Mouse (Mus musculus) neural tube, embryonic 13.5 days (tissue): ENCODE results near the gene Dbndd2. TPM values are rescaled to one million over a fixed set of nuclear protein-coding genes. Genes with fewer than 3 reads are reported as not detected.

Experiments used
- ATAC-seq: fragments of 200-750 bp; cut with Nextera tagmentation; 2 replicates; pipeline ENCODE4 v1.8.0; 2017; ENCODE audit warnings: low read depth, mild to moderate bottlenecking, moderate TSS enrichment, moderate library complexity
- H3K27ac ChIP-seq: fragments of 300-500 bp; sonication (generic); replicated peaks from 2 replicates; pipeline ENCODE4 v1.5.1; 2015; ENCODE audit warnings: moderate library complexity, mild to moderate bottlenecking, inconsistent platforms
- H3K27me3 ChIP-seq: fragments of 300-500 bp; sonication (generic); 2 replicates; pipeline ENCODE4 v1.6.1; 2015; ENCODE audit warnings: mild to moderate bottlenecking, inconsistent platforms
- H3K36me3 ChIP-seq: fragments of 300-500 bp; sonication (generic); 2 replicates; pipeline ENCODE4 v1.6.1; 2015; ENCODE audit warnings: mild to moderate bottlenecking, inconsistent platforms
- H3K4me1 ChIP-seq: fragments of 300-500 bp; sonication (generic); replicated peaks from 2 replicates; pipeline ENCODE4 v1.6.1; 2015; ENCODE audit warnings: inconsistent platforms
- H3K4me2 ChIP-seq: fragments of 300-500 bp; sonication (generic); 2 replicates; pipeline ENCODE4 v1.6.1; 2015; ENCODE audit warnings: inconsistent platforms, mild to moderate bottlenecking, moderate library complexity
- H3K4me3 ChIP-seq: fragments of 300-500 bp; sonication (generic); 2 replicates; pipeline ENCODE4 v1.5.1; 2015; ENCODE audit warnings: mild to moderate bottlenecking, inconsistent platforms
- H3K9ac ChIP-seq: fragments of 300-500 bp; sonication (generic); 2 replicates; pipeline ENCODE4 v1.6.1; 2015; ENCODE audit warnings: moderate library complexity, mild to moderate bottlenecking, inconsistent platforms
- H3K9me3 ChIP-seq: fragments of 300-500 bp; sonication (generic); 2 replicates; pipeline ENCODE4 v1.6.1; 2016; ENCODE audit warnings: inconsistent platforms
- WGBS: fragments of 180-500 bp; shearing (Covaris S2); methylation state at CpG from one replicate; pipeline ENCODE4 v1.1.7; 2015; 5-methylcytosine and 5-hydroxymethylcytosine counted together
- polyA plus RNA-seq: library from polyadenylated mRNA; unstranded; fragments of >200 nt; fragmentation: Nextera tagmentation; extraction: Ambion mirVana; gene quantifications from 2 replicates; pipeline ENCODE4 v1.2.1, GENCODE M21; 2015

Gene Dbndd2
- polyA plus RNA-seq, 1 experiment from 2014 or later: 10.3 TPM

GRCm38 (mm10) chr2:164528557-164528956 is 42.7 kb downstream of the Dbndd2 start:
- Histone ChIP-seq H3K9ac (no peak overlapping the region), H3K4me3 (no peak overlapping the region), H3K4me1 (no peaks in the 10 kb centered on the region), H3K36me3 (no peaks in the 10 kb centered on the region), H3K9me3 (peaks cover 15% of the 10 kb centered on the region), H3K4me2 (no peak overlapping the region), H3K27me3 (no peaks in the 10 kb centered on the region), H3K27ac (no peak overlapping the region)
- no peak for ATAC-seq
- 76% methylated on average over 5 of the region's 5 CpGs for WGBS

- no peak overlapping the region for H3K4me3 ChIP-seq
- H3K9ac ChIP-seq: no peak overlapping the region
- WGBS: 3% methylated on average over 3 of the region's 3 CpGs
- no peaks in the 10 kb centered on the region for H3K36me3 ChIP-seq
- no peaks in the 10 kb centered on the region for H3K27me3 ChIP-seq
- H3K27ac ChIP-seq: no peak overlapping the region
- peaks cover 7% of the 10 kb centered on the region for H3K9me3 ChIP-seq
- H3K4me1 ChIP-seq: no peaks in the 10 kb centered on the region
- H3K4me2 ChIP-seq: no peak overlapping the region
- ATAC-seq: no peak; the same call in 1 of the 2 replicates
These were observed 45.3 kb downstream of the Dbndd2 start for GRCm38 (mm10) chr2:164531169-164531568.

GRCm38 (mm10) chr2:164534315-164534714 is 48.4 kb downstream of the Dbndd2 start:
- ATAC-seq: no peak
- H3K36me3 ChIP-seq: no peaks in the 10 kb centered on the region
- H3K4me3 ChIP-seq: no peak overlapping the region
- H3K9ac ChIP-seq: no peak overlapping the region
- H3K4me1 ChIP-seq: no peaks in the 10 kb centered on the region
- H3K4me2 ChIP-seq: no peak overlapping the region
- H3K9me3 ChIP-seq: no peaks in the 10 kb centered on the region
- WGBS: 65% methylated on average over 10 of the region's 10 CpGs
- no peaks in the 10 kb centered on the region for H3K27me3 ChIP-seq
- H3K27ac ChIP-seq: no peak overlapping the region

- WGBS: 86% methylated on average over 4 of the region's 4 CpGs
- H3K4me1 ChIP-seq: no peaks in the 10 kb centered on the region
- no peak for ATAC-seq
These were observed 51.1 kb downstream of the Dbndd2 start for GRCm38 (mm10) chr2:164537003-164537402.

GRCm38 (mm10) chr2:164540652-164541427 is 54.9 kb downstream of the Dbndd2 start:
- WGBS: 56% methylated on average over 8 of the region's 8 CpGs
- H3K27me3 ChIP-seq: no peaks in the 10 kb centered on the region
- H3K27ac ChIP-seq: no peak overlapping the region
- no peaks in the 10 kb centered on the region for H3K36me3 ChIP-seq
- H3K4me1 ChIP-seq: no peaks in the 10 kb centered on the region
- ATAC-seq: no peak
- H3K4me3 ChIP-seq: no peak overlapping the region
- H3K9ac ChIP-seq: no peak overlapping the region
- no peaks in the 10 kb centered on the region for H3K9me3 ChIP-seq
- no peak overlapping the region for H3K4me2 ChIP-seq

More at GRCm38 (mm10) chr2:164537003-164537402, 51.1 kb downstream of the Dbndd2 start:
- no peak overlapping the region for H3K4me2 ChIP-seq
- no peak overlapping the region for H3K4me3 ChIP-seq
- no peaks in the 10 kb centered on the region for H3K9me3 ChIP-seq
- H3K27ac ChIP-seq: no peak overlapping the region
- H3K9ac ChIP-seq: no peak overlapping the region
- no peaks in the 10 kb centered on the region for H3K27me3 ChIP-seq
- H3K36me3 ChIP-seq: no peaks in the 10 kb centered on the region

DNA sequence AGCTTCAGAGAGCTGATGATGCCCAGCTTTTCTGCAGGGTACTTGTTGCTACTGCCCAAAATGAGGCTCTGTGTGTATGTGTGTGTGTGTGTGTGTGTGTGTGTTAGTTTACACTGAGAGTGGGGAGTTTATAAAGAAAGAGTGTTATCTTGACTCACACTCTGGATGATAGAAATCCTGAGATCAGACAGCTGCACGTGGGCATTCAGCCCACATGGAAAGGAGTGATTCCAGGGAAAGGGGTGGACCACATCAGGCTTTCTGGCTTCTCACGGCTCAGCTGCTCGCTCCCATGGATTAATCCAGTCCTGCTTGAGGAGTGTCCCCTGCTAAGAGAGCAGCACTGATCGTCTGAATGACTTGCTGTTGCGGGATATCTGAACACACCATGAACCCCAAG is 56.2 kb downstream of the Dbndd2 start:
- no peak overlapping the region for H3K27ac ChIP-seq
- no peak overlapping the region for H3K4me2 ChIP-seq
- 84% methylated on average over 5 of the region's 5 CpGs for WGBS
- no peaks in the 10 kb centered on the region for H3K27me3 ChIP-seq
- no peaks in the 10 kb centered on the region for H3K4me1 ChIP-seq
- no peaks in the 10 kb centered on the region for H3K9me3 ChIP-seq
- no peak for ATAC-seq
- H3K4me3 ChIP-seq: no peak overlapping the region
- H3K9ac ChIP-seq: no peak overlapping the region
- H3K36me3 ChIP-seq: no peaks in the 10 kb centered on the region

GRCm38 (mm10) chr2:164542598-164542997 is 56.7 kb downstream of the Dbndd2 start:
- no peak overlapping the region for H3K4me2 ChIP-seq
- H3K36me3 ChIP-seq: no peaks in the 10 kb centered on the region
- H3K9me3 ChIP-seq: no peaks in the 10 kb centered on the region
- H3K4me3 ChIP-seq: no peak overlapping the region
- 84% methylated on average over 7 of the region's 7 CpGs for WGBS
- H3K27me3 ChIP-seq: no peaks in the 10 kb centered on the region
- H3K9ac ChIP-seq: no peak overlapping the region
- H3K4me1 ChIP-seq: no peaks in the 10 kb centered on the region
- no peak for ATAC-seq
- no peak overlapping the region for H3K27ac ChIP-seq

Other genes starting within 250 kb of the Dbndd2 start
- gene Svs2, start 247.6 kb upstream of the Dbndd2 start, polyA plus RNA-seq: not detected in 2 replicates
- gene Svs3b, start 229.5 kb upstream of the Dbndd2 start, polyA plus RNA-seq: not detected in 2 replicates
- not detected in 2 replicates for gene Svs4, start 207.6 kb upstream of the Dbndd2 start, polyA plus RNA-seq
- gene Svs3a, start 196.8 kb upstream of the Dbndd2 start, polyA plus RNA-seq: not detected in 2 replicates
- not detected in 2 replicates for gene Svs6, start 169.4 kb upstream of the Dbndd2 start, polyA plus RNA-seq
- not detected in 2 replicates for gene Svs5, start 153.4 kb upstream of the Dbndd2 start, polyA plus RNA-seq
- gene Slpi, start 97.0 kb upstream of the Dbndd2 start, polyA plus RNA-seq: 0.75 TPM in 1 of 2 replicates, not detected in the other
- 0.08 and 0.10 TPM in 2 replicates for gene Rbpjl, start 83.0 kb upstream of the Dbndd2 start, polyA plus RNA-seq
- gene Matn4, start 80.9 kb upstream of the Dbndd2 start, polyA plus RNA-seq: 7.3 and 13.2 TPM in 2 replicates
- gene Sdc4, start 42.2 kb upstream of the Dbndd2 start, polyA plus RNA-seq: 9.4 and 12.1 TPM in 2 replicates
- 71.2 and 77.5 TPM in 2 replicates for gene Sys1, start 29.1 kb upstream of the Dbndd2 start, polyA plus RNA-seq
- gene Gm20458, start 25.1 kb upstream of the Dbndd2 start, polyA plus RNA-seq: 3.3 and 7.7 TPM in 2 replicates
- gene Trp53tg5, start 12.4 kb upstream of the Dbndd2 start, polyA plus RNA-seq: not detected in 2 replicates
- gene Pigt, start 11.4 kb downstream of the Dbndd2 start, polyA plus RNA-seq: 69.1 and 71.8 TPM in 2 replicates
- 2.2 and 4.2 TPM in 2 replicates for gene Wfdc2, start 76.3 kb downstream of the Dbndd2 start, polyA plus RNA-seq
- gene Spint3, start 87.4 kb downstream of the Dbndd2 start, polyA plus RNA-seq: not detected in 2 replicates
- gene Wfdc6a, start 99.3 kb downstream of the Dbndd2 start, polyA plus RNA-seq: not detected in 2 replicates
- not detected in 2 replicates for gene Eppin, start 107.5 kb downstream of the Dbndd2 start, polyA plus RNA-seq
- gene Wfdc6b, start 127.4 kb downstream of the Dbndd2 start, polyA plus RNA-seq: not detected in 2 replicates
- not detected in 2 replicates for gene Wfdc8, start 127.5 kb downstream of the Dbndd2 start, polyA plus RNA-seq
- gene Wfdc16, start 152.7 kb downstream of the Dbndd2 start, polyA plus RNA-seq: not detected in 2 replicates
- not detected in 2 replicates for gene Wfdc10, start 169.9 kb downstream of the Dbndd2 start, polyA plus RNA-seq
- not detected in 2 replicates for gene Wfdc9, start 170.5 kb downstream of the Dbndd2 start, polyA plus RNA-seq
- gene Wfdc11, start 188.0 kb downstream of the Dbndd2 start, polyA plus RNA-seq: not detected in 2 replicates
- not detected in 2 replicates for gene Wfdc13, start 199.0 kb downstream of the Dbndd2 start, polyA plus RNA-seq
- gene Spint4, start 212.4 kb downstream of the Dbndd2 start, polyA plus RNA-seq: not detected in 2 replicates
- not detected in 2 replicates for gene Spint5, start 229.2 kb downstream of the Dbndd2 start, polyA plus RNA-seq